Mouse (Mus musculus) kidney, adult 18-20 months (tissue): ENCODE data around the gene Gm10273.
"Not testable (repeated sequence)": the region's sequence is repeated elsewhere in the genome, so short reads cannot be mapped to it uniquely, and the experiment has no call there.

ENCODE experiments used
- DNase-seq: peaks from one replicate; pipeline ENCODE4 v3.0.0; 2021

Gene Gm10273

GRCm38 (mm10) chr10:59395461-59395860, at the start of gene Gm10273:
TSS of gene Gm10273 (plus strand) at chr10:59395632.
- DNase-seq: not testable (repeated sequence)

DNA sequence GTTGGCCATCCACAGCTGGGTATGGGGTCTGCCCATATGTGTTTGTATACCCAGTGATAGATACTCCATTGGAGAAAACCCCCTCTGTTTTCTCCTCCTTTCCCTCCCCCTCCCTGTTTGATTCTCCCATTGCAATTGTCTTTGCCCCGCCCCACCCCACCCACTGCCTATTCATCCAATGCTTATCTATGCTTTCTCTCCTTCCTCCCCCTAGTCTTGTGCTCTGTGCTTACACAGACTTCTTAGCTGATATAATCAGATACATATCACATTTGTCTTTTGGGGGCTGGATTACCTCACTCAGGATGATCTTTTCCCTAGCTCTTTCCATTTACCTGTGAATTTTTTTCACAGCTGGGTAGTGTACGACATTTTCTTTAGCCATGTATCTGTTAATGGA, 48.9 kb upstream of the Gm10273 start:
- DNase-seq: no peak

DNA sequence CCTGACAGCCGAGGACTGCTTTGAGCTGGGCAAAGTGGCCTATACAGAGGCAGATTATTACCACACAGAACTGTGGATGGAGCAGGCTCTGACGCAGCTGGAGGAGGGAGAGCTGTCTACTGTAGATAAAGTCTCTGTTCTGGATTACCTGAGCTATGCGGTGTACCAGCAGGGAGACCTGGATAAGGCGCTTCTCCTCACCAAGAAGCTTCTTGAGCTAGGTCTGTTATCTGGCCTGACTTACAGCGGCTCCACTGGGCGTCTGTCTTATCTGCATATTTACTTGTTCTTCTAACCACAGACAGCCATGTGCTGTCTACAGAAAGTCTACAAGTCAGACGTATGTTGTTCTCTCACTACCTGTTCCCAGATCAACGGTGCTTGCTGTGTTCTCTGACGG, 47.2 kb upstream of the Gm10273 start:
- DNase-seq: no peak

DNA sequence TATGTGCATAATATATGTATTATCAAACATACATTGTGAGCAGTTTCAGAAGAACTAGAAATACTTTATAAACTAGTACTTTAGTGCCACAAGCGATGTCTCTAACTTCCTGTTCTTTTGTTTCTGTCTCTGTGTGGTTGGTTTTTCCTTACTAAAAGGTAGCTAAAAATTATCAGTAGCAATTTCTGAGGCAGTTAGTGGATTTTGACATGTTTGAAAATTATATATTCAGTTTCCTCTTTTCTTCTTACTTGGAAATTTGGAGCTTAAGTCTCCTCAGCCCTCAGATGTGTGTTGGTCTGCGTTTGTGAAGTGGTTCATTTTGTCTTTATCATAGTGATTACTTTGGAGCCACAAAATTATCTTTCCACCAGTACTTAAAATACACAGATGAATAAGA, 45.9 kb upstream of the Gm10273 start:
- no peak for DNase-seq

DNA sequence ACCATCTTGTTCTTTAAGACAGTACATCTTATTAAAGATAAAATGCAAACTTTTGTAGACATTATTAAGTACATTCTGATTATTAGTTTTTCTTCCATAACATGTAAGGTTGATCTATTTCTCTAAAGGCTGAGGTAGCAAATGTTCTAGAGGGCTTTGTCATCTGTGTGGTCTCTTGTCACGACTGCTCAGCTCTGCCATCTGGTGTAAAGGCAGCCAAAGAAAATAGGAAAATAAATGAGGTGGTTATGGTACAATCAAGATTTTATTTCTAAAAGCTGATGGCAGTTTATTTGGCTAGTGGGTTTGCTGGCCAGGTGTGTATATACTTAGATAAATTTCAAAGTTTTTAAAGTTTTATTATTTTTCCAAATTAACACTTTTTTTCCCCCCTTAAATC, 42.4 kb upstream of the Gm10273 start:
- DNase-seq: no peak

DNA sequence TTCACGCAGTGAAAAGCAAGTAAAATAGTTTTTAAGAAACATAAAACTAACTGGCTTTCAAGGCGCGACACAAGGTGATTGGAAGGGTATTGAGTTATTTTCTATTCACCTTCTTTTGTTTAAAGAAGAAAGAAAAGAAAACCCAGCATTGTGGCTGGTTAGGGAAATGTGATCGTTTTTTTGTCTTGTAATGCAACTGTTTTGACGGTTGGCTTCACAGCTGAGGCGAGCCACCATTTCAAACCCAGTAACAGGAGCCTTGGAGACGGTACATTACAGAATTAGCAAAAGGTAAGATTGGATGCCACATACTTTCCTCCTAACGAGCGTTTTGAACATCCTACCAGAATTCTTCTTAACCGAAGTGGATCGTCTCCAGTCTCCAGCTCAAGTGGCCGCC, 41.3 kb upstream of the Gm10273 start:
- no peak for DNase-seq

- DNase-seq: no peak
Observed at GRCm38 (mm10) chr10:59355020-59355419, 40.4 kb upstream of the Gm10273 start.

DNA sequence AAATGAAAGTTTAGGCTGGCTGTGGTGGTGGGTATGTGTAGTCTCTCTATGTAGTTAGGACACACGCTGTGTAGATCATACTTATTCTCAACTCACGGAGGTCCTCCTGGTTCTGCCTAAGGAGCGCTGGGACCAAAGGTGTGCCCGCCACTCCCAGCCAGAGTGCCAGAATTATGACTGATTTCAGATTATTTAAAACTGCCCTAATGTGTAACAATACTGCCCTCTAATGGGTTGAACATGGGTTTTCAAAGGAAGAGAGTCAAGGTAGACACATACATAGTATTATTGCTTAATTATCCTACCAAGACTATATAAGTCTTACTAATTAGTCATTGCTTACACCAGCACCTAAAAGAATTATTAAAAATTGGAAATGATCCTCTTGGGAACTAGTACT, 36.7 kb upstream of the Gm10273 start:
- DNase-seq: no peak

GRCm38 (mm10) chr10:59363208-59363607, 32.2 kb upstream of the Gm10273 start:
- DNase-seq: no peak

GRCm38 (mm10) chr10:59364551-59364950, 30.9 kb upstream of the Gm10273 start:
- DNase-seq: no peak

DNA sequence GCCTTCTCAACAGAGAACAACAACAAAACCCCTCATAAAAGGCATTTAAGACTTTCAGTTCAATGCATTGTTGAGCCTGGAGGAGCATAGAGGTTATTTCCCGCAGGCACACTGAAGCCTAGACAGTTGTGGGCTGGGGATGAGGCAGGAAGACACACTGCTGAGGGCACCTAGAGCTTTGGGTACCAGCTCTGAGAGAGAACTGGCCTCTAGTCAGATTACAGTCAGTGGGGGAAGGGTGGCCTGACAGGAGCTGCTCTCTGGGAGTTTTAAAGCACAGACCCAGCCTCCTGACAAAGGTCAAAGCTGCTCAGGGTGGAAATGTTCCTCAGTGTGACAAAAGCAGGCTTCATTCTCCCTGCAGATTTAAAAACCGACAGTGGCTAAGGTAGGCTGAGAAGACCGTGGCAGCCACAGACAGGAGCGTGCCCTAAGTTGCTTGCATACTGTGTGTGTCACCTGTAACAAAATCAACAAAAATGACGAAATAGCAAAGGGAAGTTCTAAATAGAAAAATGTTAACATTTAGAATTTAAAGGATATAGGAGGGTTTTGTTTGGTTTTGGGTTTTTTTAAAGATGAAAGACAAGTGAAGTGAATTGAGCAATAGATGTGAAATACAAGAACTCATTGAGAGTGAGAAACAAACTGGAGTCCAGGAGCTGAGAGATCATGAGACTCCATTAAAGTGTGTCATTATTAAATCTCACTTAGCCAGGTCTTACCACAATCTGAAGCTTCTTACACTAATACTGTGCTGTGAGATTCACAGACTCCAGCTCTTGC, 29.4 kb upstream of the Gm10273 start:
- DNase-seq: no peak

- no peak for DNase-seq
Observed at GRCm38 (mm10) chr10:59366746-59367145, 28.7 kb upstream of the Gm10273 start.

GRCm38 (mm10) chr10:59367206-59367605, 28.2 kb upstream of the Gm10273 start:
- no peak for DNase-seq

DNA sequence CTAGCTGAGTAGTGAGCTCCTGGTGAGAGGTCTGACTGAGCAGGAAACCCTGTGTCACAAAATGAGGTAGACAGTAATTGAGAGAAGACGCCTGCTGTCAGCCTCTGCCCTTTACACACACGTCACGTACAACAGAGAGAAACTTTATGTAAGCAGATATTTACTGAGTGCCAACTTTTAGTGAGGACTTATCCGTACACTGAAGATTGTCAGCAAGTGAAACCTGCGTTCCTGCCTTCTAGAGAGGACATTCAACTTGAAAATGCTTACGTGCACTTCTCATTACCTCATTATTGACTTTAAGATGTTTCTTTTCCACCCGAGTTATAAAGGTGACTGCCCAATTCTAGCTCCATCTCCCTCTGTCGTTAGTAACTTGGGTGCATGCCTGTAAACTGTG, 26.7 kb upstream of the Gm10273 start:
- no peak for DNase-seq

GRCm38 (mm10) chr10:59369426-59369825, 26.0 kb upstream of the Gm10273 start:
- DNase-seq: no peak

GRCm38 (mm10) chr10:59377906-59378305, 17.5 kb upstream of the Gm10273 start:
- no peak for DNase-seq

GRCm38 (mm10) chr10:59378728-59379127, 16.7 kb upstream of the Gm10273 start:
- DNase-seq: no peak

- no peak for DNase-seq
Observed at GRCm38 (mm10) chr10:59379927-59380326, 15.5 kb upstream of the Gm10273 start.

DNA sequence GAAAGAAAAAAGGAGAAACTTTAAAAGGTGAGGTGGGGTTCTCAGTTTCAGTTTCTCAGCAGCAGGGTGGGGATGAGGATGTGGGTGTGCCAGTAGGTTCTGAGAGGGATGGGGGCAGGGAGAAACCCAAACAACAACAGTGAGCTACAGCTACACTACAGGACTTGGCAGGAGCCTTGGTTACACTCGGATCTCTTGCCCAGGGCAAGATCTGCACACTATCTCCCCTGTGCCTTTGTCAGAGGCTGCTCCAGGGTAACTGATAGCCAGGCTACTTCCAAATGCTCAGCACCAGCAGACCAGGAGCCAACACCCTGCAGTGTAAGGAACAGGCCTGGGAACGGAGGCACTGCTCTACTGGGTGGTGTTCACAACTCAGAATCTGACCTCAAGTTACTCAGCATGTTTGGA, 15.0 kb upstream of the Gm10273 start:
- no peak for DNase-seq

DNA sequence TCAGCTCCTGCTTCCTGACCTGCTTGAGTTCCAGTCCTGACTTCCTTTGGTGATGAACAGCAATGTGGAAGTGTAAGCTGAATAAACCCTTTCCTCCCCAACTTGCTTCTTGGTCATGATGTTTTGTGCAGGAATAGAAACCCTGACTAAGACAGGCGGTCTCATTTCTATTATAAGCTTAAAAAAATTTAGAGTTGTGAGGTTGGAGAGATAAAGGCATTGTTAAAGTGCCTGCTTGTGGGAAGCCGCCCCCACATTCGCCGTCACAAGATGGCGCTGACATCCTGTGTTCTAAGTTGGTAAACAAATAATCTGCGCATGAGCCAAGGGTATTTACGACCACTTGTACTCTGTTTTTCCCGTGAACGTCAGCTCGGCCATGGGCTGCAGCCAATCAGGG, 13.9 kb upstream of the Gm10273 start:
- not testable (repeated sequence) for DNase-seq

GRCm38 (mm10) chr10:59386951-59387350, 8.5 kb upstream of the Gm10273 start:
- DNase-seq: no peak

- no peak for DNase-seq
Observed at GRCm38 (mm10) chr10:59389652-59390051, 5.8 kb upstream of the Gm10273 start.

DNA sequence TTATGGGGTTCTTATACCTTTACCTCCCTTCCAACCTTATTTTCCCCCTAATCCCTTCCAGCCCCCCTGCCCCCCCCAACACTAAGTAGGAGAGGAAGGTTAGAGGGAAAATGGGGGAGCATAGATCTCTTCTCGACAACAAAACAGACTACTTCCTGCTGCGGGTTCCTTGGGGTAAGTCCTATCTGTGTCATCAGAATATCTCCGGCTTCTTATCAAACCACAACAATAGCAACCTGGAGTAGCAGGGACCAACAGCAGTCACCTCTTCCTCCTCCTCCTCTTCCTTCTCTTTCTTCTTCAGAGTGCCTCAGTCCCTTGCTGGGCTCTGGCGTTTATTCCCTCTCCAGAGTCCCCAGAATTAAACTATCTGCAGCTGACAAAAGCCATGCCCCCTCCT, 3.5 kb upstream of the Gm10273 start:
- no peak for DNase-seq

GRCm38 (mm10) chr10:59402899-59403792, 7.7 kb downstream of the Gm10273 start, which contains the start of gene Pla2g12b:
TSS of gene Pla2g12b (plus strand) at chr10:59403660.
- DNase-seq: no peak
